10 mouse cellular contexts compared by ENCODE assay signal in the genomic region with DNA sequence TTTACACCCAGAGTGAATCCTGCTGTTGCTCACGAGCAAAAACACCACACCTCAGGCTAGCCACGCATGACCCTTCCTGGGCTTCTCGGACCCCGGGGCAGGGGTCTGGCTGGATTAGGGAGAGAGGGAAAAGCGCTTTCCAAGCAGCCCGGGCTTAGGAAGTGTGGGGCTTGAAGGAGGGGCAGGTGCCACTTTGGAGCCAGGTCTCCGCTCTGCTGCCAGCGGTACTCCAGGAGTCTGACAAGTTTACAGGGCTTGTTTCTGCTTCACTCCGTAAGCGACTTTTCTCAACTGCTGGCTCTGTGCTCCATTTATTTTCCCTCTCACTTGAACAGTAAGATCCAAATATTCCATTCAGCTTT. TPM values are rescaled to one million over a fixed set of nuclear protein-coding genes. Genes with fewer than 3 reads are reported as not detected.
A peak's percentile ranks its signal among the peaks of the same experiment; 100 is the strongest.
DNase-seq lines count a peak whose midpoint lies in the region; ATAC-seq and TF ChIP-seq lines count a peak whose summit lies in the region.
"Had no signal": no experiment of that assay in that cellular context is flagged by ENCODE, and none has a peak within 500 bp of the region (broad histone marks: within the 10 kb centered on the region; RNA-seq: fewer than 3 reads in every experiment).

No protein-coding gene starts in this region.

- intact Hi-C loops in gastrocnemius, adult 2 months (cut with DNase I), result no loop called here

- no peak overlapping the region; the same call in 1 of the 2 replicates for H3K27ac ChIP-seq in gastrocnemius, adult 2 months
- no peak overlapping the region for H3K27ac ChIP-seq in lung, embryonic 15.5 days
- H3K27ac ChIP-seq in hindbrain, embryonic 11.5 days (ENCODE audit: low read depth, low read length), result peak overlapping the region; percentile 65; the same call in 1 of the 2 replicates
- peak overlapping the region; percentile 96 for H3K27ac ChIP-seq in midbrain, embryonic 14.5 days (replicated peaks; ENCODE audit: low read depth, low read length)

- peak overlapping the region; percentile 43 for H3K9ac ChIP-seq in lung, embryonic 15.5 days
- peak overlapping the region; percentile 66 for H3K9ac ChIP-seq in hindbrain, embryonic 11.5 days (ENCODE audit: low read depth, low read length)
- H3K9ac ChIP-seq in midbrain, embryonic 14.5 days (replicated peaks; ENCODE audit: low read length), result peak overlapping the region; percentile 88

- peaks cover 12% of the 10 kb centered on the region for H3K4me1 ChIP-seq in lung, embryonic 15.5 days
- no peaks in the 10 kb centered on the region for H3K4me1 ChIP-seq in hindbrain, embryonic 11.5 days (replicated peaks; ENCODE audit: control insufficient read depth, insufficient read depth, low read length)
- H3K4me1 ChIP-seq in midbrain, embryonic 14.5 days (ENCODE audit: control insufficient read depth, insufficient read depth, low read length), result peaks cover 22% of the 10 kb centered on the region; the same call in 1 of the 2 replicates

- no peak for ATAC-seq in lung, embryonic 15.5 days (ENCODE audit: borderline replicate concordance, extremely low read depth, low FRiP score, low TSS enrichment)
- no peak for ATAC-seq in hindbrain, embryonic 11.5 days (ENCODE audit: low FRiP score)
- no peak for ATAC-seq in midbrain, embryonic 14.5 days (ENCODE audit: low FRiP score, low TSS enrichment)
- ATAC-seq in monocyte, adult 5-6 weeks (replicated peaks; ENCODE audit: insufficient number of reproducible peaks, low FRiP score, low TSS enrichment, poor library complexity, severe bottlenecking), result no peak

- peak overlapping the region; percentile 74 for H3K4me3 ChIP-seq in gastrocnemius, adult 2 months
- H3K4me3 ChIP-seq in lung, embryonic 15.5 days, result peak overlapping the region; percentile 61
- peak overlapping the region; percentile 60 for H3K4me3 ChIP-seq in hindbrain, embryonic 11.5 days (ENCODE audit: low read depth, low read length)
- H3K4me3 ChIP-seq in midbrain, embryonic 14.5 days (replicated peaks; ENCODE audit: low read depth, low read length), result peak overlapping the region; percentile 69
- H3K4me3 ChIP-seq: erythroblast, embryonic 14.5 days; myocyte had no signal

- H3K36me3 ChIP-seq in lung, embryonic 15.5 days, result no peaks in the 10 kb centered on the region
- no peaks in the 10 kb centered on the region for H3K36me3 ChIP-seq in hindbrain, embryonic 11.5 days (ENCODE audit: control insufficient read depth, insufficient read depth, low read length)
- H3K36me3 ChIP-seq in midbrain, embryonic 14.5 days (ENCODE audit: control insufficient read depth, insufficient read depth, low read length), result no peaks in the 10 kb centered on the region

- DNase-seq in gastrocnemius, adult 2 months, result no peak
- DNase-seq in gastrocnemius, adult 8-10 months (ENCODE audit: low spot score in 2 of 2), result no peak
- DNase-seq in lung, postnatal 25 days (ENCODE audit: low spot score), result no peak
- DNase-seq in hindbrain, embryonic 11.5 days (ENCODE audit: low spot score), result peak; percentile 51
- DNase-seq in midbrain, embryonic 14.5 days, result peak; percentile 53
- no peak for DNase-seq in spleen, postnatal 14 days (ENCODE audit: low spot score in 2 of 2)

- peaks cover 41% of the 10 kb centered on the region for H3K27me3 ChIP-seq in lung, embryonic 15.5 days
- H3K27me3 ChIP-seq in hindbrain, embryonic 11.5 days (ENCODE audit: control insufficient read depth, insufficient read depth, low read length), result 0 out of 2 replicates have a peak, but pooled peaks cover 2% of the 10 kb centered on the region
- H3K27me3 ChIP-seq in midbrain, embryonic 14.5 days (ENCODE audit: control insufficient read depth, insufficient read depth, low read length), result no peaks in the 10 kb centered on the region

- no peak for TF ChIP-seq CTCF in gastrocnemius, adult 2 months (IDR thresholded peaks at IDR 0.05)

- H3K9me3 ChIP-seq in lung, embryonic 15.5 days, result no peaks in the 10 kb centered on the region
- no peaks in the 10 kb centered on the region for H3K9me3 ChIP-seq in hindbrain, embryonic 11.5 days (ENCODE audit: control insufficient read depth, low read length)
- no peaks in the 10 kb centered on the region for H3K9me3 ChIP-seq in midbrain, embryonic 14.5 days (ENCODE audit: control insufficient read depth, low read length)

- H3K4me2 ChIP-seq in lung, embryonic 15.5 days, result peak overlapping the region; percentile 95
- peak overlapping the region; percentile 89 for H3K4me2 ChIP-seq in hindbrain, embryonic 11.5 days (replicated peaks; ENCODE audit: low read depth, low read length)
- H3K4me2 ChIP-seq in midbrain, embryonic 14.5 days (ENCODE audit: low read length), result peak overlapping the region; percentile 86

- 0% methylated on average over 10 of the region's 10 CpGs for WGBS in lung, embryonic 15.5 days
- WGBS in hindbrain, embryonic 11.5 days, result 1% methylated on average over 10 of the region's 10 CpGs
- WGBS in midbrain, embryonic 14.5 days, result under 1% methylated on average over 10 of the region's 10 CpGs

RNA-seq across cellular contexts. Expression of gene Negr1, which starts 0.8 kb away (rescaled TPM):
- total RNA-seq in gastrocnemius, adult 2 months (2021), result under 1 TPM; 0.56 TPM
- 1 to 10 TPM in 1 of 4 experiments, under 1 TPM in 3; 0.22 to 1.2 (median 0.47) TPM for total RNA-seq in gastrocnemius, adult 8-10 months (2022)
- 7.1 and 7.5 TPM in 2 replicates for polyA plus RNA-seq in lung, embryonic 15.5 days (2015; fragmentation: Nextera tagmentation; extraction: Ambion mirVana)
- polyA plus RNA-seq in hindbrain, embryonic 11.5 days (2014; fragmentation: Nextera tagmentation; extraction: Ambion mirVana), result 6.1 and 7.7 TPM in 2 replicates
- 61.9 and 65.1 TPM in 2 replicates for polyA plus RNA-seq in midbrain, embryonic 14.5 days (2014; fragmentation: Nextera tagmentation; extraction: Ambion mirVana)
- total RNA-seq in monocyte, adult 5-6 weeks (2017), result not detected in 3 replicates

Comparison
In these comparisons a context has a peak if more than half of its experiments do, and no peak if none do; other contexts are left out.
1. DNase-seq: peak in hindbrain, embryonic 11.5 days (single experiment) and midbrain, embryonic 14.5 days (single experiment); none in gastrocnemius, adult 2 months (single experiment), gastrocnemius, adult 8-10 months (0 of 2), lung, postnatal 25 days (single experiment) and spleen, postnatal 14 days (0 of 2).
2. H3K27ac ChIP-seq: peak in hindbrain, embryonic 11.5 days (single experiment) and midbrain, embryonic 14.5 days (single experiment); none in gastrocnemius, adult 2 months (single experiment) and lung, embryonic 15.5 days (single experiment).
3. Peak in every context shown above with its lines, with median percentiles within 50 percentile points of each other: H3K4me3 ChIP-seq, H3K4me2 ChIP-seq and H3K9ac ChIP-seq.